Mouse (Mus musculus) activated CD4-positive, CD25-positive, alpha-beta regulatory T cell, adult 4 months (primary cell): ENCODE data around the gene Cxcl10. TPM values are rescaled to one million over a fixed set of nuclear protein-coding genes. Genes with fewer than 3 reads are reported as not detected.

Experiments
- ATAC-seq: one replicate; pipeline ENCODE4 v1.8.0; 2017
- polyA plus RNA-seq, 2 experiments: library from polyadenylated mRNA; unstranded; fragments of 100-300 nt; shearing (Covaris generic); gene quantifications; one replicate each; pipeline ENCODE4 v1.2.1; 2017

Gene Cxcl10
- 10 to 100 TPM; 10.2 to 27.1 TPM for polyA plus RNA-seq

DNA sequence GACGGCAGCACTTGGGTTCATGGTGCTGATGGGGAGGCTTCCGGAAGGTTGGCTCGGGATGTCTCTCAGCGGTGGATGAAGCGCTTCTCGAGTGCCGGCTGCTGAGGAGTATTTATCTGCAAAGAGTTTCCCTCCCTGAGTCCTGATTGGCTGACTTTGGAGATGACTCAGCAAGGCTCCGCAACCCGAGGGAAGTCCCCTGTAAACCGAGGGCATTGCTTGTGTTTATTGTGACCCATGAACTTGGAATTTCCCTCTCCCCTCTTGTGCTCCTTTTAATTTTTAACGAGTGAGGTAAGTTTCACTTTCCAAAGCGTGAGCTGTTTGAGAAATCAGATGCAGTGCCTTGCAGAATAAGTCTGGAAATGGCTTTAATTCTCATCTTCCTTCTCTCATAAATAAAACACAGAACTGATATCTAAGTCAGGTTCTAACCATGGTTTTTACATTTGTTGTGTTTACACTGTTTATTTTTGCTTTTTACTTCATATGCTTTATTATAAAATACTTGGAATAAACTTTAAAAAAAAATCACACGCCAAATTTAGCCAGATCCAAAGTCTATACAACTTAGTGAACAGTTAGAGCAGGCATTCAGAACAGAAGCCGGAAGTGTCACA lies at the start of gene Cxcl10:
TSS of gene Cxcl10 (minus strand) at position 96 of the 620 bp plus-strand sequence.
- peak; percentile 81 for ATAC-seq

DNA sequence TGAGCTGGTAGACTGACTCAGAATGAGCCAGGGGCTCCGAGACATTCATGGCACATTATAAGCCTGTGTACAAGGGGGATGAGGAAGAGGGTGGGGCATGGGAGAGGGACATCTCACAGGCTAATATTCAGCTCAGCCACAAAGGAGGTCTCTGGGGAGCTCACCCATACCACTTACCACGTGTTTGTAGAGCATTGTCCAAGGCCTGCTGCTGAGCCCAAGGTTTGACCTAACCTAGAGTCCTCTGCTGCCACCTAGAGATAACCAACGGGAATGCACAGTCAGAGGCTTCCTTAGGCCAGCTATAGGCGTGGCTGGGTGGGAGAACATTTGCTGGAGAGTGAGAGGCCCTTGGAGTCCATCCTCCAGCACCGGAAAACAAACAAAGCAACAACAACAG lies 49.5 kb upstream of the Cxcl10 start:
- ATAC-seq, result peak; percentile 94

DNA sequence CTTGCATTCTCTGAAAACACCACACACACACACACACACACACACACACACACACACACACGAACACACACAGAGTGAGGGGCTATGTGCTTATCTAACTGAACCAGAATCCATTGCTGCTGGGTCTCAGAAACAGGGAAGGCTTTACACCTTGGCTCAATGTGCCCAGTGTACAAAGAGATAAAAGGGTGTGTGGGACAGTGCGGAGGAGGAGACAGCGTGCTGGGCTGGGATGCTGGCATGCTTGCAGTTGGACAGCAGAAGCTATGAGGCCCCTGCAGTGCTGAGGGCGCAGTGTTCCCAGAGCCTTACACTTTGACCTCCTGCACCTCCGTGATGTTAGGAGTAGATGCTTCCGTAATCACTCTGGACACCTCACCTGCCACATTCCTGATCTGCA lies 47.8 kb upstream of the Cxcl10 start:
- no peak for ATAC-seq

DNA sequence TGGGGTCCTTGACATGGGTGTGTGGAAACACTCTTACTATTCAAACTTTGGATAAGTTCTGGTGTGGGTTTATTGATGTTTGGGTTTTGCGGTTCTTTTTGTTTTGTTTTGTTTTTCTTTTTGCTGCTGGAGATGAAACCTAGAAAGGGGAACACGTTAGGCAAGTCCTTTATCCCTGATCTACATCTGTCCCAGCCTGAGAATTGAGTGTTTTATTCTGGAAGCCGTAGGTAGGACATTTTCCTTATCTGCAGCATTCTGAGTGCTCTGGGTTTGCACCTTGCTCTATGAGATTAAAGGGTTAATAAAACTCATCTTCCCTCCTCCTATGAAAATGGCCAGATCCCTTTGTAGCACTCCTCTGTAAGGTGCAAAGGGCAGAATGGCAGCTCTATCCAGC lies 47.1 kb upstream of the Cxcl10 start:
- ATAC-seq, result no peak

DNA sequence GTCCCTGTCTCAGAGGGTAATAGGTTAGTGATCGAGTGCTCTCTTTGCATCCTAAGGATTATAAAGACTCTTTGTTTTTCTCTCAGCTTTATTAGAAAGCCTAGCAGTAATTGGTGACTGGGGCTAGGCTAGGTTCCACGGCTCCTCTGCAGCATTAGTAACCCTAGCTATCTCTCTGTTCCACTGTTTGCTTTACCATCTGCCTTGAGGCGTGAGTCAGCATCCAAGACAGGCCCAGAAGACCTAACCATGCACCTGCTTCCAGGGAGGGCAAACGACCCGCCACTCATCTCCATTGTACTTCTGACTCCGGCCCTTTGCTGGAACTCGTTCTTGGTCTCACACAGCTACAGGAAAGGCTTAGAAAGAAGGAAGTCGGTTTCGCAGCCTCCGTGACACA lies 45.2 kb upstream of the Cxcl10 start:
- no peak for ATAC-seq

DNA sequence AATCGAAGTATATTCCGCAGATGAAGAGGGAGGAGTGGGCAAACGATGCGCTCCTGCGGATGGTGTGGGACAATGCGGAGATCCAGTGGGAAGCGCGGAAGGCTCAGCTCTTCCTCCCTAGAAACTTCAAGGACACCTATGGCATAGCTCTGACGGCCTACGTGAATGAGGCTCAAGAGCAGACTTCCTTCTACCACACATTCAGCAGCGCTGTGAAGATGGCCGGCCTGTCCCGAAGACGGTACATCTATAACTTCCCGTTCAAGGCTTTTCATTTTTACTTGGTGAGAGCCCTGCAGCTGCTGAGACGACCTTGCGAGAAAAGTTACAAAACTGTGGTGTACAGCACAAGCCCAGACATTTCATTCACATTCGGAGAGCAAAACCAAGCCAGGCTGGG lies 43.9 kb upstream of the Cxcl10 start:
- ATAC-seq, result peak; percentile 65

DNA sequence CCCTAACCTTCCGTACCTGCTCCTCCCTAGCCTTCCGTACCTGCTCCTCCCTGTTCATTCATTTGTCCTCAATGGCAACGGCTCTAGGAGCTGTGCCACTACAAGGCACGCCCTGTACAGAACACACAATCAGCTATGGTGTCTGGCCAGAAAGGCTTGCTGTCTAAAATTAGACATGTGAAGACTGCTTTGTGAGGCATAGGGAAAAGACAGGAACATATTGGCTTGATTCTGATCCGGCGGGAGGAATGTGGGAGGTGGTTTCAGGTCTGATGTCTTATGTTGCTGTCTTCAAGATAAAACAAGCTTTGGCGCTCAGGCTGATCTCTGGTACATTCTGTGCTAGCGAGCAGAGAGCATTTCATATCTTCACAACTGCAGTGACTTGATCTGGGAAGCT lies 41.9 kb upstream of the Cxcl10 start:
- ATAC-seq, result no peak

DNA sequence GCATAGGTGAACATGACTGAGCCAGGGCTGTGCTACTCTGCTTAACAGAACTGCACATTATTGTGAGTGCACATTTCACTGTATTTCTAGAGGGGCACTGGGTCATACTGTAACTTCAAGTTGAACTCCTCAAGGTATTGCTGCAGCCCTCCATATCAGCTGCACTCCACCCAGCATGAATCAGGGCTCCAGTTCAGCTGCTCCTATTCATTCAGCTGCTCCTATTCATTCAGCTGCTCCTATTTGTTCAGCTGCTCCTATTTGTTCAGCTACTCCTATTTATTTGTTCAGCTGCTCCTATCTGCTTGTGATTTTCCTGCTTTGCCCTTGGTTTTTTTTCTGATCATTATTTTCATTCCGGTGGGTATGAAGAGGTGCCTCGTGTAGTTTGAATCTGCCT lies 41.3 kb upstream of the Cxcl10 start:
- no peak for ATAC-seq

DNA sequence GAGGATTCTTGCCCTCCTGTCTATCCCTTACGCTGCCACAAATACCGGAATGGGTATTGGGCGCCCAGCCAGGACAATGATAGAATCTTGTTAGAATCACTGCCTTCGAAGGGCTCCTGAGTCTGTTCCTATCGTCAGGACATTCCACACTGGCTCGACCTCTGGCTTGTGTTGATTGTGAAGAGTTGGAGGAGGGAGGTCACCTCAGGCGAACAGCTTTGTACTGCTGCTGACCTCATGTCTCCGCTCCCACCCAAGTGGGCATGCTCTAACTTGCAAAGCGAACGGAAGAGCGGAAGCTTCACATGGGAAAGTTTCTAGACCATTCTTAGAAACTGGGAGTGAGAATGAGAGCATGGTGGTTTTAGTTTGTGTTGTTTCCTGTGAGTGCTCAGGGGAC lies 38.7 kb upstream of the Cxcl10 start:
- ATAC-seq, result no peak

DNA sequence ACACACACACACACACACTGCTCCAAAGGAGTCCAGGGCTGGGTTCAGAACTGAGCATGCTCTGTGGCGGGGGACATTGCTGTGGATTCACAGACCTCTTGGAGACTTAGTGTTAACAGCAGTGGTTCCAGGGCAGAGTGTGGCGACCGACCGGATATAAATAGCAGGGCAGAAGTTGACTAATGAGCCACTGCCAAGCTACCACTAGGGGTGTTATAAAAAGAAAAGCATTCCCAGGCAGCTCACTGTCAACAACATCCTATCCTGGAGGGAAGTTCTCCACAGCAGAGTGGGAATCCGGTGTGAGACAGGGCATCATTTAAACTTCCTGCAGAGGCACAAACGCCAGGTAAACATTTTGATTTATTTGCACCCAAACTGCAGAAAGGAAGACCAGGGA lies 38.0 kb upstream of the Cxcl10 start:
- ATAC-seq, result no peak

DNA sequence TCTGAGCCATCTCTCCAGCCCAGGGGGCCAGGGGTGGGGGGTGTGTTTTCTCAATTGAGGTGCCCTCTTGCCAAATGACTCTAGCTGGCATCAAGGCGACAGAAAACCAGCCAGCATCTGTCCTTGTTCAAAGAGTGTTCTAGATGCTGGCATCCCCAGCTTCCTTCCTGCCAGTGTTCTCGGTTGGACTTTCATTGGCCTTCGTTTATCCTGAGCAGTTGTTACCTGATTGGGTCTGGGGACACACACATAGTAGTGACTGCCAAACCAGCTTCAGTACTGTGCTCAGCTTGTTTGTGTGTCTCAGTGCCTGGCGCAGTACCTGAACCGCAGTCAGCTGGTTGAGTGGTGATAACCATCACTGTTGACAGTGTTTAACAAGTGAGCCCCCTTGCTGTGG lies 37.4 kb upstream of the Cxcl10 start:
- ATAC-seq, result no peak

DNA sequence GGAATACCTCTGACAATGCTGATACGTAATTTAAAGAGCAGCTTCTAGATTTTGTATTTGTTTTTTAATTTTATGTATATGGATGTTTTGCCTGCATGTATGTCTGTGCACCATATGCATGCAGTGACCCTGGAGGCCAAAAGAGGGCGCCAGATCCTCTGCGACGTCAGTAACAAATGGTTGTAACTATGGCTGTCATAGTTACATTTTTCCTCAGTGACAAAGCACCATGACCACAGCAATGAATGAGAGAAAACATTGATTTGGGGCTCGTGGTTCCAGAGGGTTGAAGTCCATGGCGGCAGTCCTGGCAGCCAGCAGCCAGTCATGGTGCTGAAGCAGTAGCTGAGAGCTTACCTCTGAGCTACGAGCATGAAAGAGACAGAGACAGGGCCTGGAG lies 36.2 kb upstream of the Cxcl10 start:
- ATAC-seq, result no peak

DNA sequence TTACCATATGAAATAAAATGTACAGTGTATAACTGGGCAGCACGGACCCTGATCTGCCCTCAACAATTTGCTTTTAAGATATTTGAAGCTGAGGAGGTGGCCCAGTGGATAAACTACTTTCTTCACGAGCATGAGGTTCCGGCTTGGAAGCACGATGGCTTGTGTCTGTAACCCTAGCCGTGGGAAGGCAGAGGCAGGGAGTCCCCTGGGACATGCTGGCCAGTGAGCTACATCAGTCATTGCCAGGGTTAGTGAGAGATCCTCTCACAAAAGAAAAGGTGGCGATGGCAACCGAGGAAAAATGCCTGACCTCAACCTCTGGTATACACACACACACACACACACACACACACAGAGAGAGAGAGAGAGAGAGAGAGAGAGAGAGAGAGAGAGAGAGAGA lies 35.1 kb upstream of the Cxcl10 start:
- ATAC-seq, result no peak

DNA sequence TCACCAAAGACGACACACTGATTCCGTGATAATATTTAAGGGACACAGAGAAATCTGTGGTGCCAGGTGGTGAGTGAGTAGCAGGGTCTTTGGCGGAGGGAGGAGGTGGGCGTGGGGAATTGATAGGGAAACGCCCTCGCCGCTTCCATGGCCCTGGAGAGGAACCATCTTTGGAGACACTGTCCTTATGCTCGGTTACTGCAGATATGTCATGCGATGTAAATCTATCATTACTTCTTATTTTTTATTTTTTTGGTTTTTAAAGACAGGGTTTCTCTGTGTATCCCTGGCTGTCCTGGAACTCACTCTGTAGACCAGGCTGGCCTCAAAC lies 33.6 kb upstream of the Cxcl10 start:
- no peak for ATAC-seq

DNA sequence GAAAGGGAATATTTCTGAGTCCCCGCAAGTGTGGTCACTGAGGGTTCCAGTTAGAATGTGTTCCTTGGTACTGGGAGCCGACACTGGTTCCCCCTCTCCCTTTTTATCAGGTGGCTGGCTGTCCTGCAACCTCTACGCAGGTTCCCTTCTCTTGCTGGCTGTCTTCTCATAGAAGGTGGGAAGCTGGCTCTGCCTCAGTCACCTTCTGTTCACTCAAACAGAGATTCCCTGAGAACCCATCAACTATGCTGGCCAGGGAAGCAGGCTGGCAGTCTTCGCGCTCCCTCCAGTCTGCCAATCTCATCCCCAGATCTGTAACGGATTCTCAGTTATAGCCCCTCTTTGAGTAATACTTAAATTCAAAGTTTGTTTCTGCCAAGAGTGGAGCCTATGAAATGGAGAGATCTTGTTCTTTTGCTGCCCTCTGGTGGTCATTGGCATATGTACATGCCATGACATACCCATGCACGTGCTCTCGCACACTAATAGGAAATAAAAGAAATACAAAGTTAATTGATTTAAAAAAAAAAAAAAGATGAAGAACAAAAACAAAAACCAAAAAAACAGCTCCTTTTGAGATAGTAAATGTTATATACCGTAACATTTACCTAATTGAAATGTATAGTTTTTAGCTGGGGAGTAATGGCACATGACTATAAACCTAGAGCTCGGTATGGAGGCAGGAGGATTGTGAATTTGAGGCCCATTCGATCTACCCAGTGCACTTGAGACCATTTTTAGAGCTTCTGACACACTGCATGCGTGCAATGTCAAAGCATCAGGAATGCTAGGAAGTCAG lies 33.1 kb upstream of the Cxcl10 start:
- peak; percentile 89 for ATAC-seq

DNA sequence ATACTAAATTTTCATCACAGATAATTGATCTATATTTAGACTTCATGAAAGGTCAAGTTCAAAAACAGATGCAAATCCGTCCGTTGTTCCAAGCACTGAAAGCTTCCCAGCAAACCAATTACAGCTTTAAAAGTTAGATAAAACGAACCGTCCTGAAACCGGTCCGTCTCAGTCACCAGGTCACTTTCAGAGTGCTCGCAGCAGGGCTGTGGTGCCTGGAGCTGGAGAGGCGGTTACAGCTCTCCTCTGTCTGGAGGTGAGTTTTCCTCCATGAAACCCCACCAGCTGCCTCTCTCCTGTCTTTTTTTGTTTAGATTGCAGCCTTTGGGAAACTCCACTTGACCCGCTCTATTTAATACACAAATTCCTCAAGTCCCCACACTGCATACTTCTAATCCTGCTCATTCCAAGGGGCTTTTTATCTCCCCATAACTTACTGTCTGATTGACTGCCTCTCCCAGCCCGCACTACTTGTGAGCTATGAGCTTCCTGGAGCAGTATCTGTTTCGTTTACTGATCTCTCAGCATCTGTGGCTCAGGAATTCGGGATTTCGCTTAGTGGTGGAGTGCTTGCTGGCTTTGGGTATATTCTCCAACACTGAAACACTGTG lies 28.2 kb upstream of the Cxcl10 start:
- ATAC-seq, result no peak

DNA sequence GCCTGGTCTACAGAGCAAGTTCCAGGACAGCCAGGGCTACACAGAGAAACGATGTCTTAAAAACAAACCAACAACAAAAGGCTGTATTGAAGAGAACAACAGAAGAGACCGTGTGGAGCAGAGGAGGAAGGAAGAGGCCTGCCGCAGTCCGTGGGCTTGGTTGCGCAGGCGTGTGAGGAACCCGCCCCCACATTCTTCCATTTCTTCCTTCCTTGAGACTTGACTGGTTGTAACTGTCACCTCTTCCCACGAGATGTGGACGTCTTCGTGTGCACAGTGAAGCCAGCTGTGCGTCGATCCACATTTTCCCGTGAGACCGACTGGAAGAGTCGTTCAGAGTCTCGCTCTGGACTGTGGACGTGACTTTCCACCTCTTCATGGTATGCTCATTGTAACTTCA lies 26.7 kb upstream of the Cxcl10 start:
- peak; percentile 76 for ATAC-seq

DNA sequence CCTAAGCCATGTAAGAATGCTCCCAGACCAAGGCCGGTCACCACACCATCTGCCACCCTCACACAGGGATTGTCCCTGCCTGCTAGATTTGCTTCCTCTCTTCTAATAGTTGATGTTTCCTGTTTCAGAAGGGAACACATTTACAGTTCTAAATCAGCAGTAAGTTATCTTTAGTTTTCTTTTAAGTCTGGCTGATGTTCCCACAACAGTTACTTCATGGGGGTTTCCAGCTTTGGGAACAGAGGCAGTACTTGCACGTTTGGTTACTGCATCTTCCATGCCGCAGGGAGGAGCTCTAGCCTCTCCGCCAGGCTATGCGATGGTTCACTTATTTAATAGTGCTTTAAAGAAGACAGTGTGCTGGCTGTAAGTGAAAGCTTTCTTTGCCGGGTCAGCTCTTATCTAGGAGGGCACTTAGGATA lies 26.0 kb upstream of the Cxcl10 start:
- ATAC-seq, result peak; percentile 66

DNA sequence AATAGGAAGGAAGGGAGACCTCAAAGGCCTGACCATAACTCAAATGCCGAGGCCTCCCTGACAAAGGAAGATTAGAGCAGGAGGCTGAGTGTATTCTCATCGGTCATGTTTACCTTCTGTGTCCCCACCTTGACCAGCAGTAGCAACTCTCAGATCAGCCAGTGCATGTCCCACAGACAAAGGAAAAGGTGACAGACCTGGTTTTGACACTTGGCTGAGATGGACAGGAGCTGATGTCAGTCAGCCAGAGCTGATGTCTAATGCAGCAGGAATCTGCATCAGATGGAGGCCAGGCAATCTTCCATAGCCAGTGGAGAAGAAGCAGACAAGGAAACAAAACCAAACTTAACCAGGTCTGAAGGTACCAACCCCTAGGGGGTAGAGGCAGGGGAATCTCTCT lies 23.9 kb upstream of the Cxcl10 start:
- ATAC-seq, result no peak

DNA sequence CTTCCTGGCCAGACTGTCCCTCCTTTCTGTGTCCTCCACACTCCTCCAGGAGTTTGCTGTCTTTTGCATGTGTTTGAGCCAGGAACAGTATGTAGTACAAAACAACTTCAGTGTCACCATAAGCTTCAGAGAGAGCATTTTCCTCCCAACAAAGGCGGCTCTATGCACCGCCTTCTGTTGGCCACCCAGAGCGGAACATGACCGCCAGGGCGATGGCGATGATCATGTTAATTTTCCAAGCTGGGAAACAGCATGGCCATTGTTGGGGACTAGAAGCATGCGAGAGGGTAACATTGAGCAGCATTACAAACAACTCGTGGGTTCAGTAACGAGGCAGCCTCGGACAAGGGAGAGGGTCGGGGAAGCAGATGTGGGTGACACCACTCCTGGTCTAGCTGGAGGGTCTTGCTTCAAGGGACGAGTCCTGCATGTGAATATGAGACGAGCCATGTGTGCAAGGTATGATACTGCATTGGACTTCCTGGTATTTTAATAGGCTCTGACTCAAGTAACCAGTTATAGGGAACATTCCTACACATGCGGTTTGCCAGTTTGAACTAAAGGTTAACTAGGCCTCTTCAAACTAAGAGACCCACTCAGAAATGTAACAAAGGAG lies 22.8 kb upstream of the Cxcl10 start:
- no peak for ATAC-seq

DNA sequence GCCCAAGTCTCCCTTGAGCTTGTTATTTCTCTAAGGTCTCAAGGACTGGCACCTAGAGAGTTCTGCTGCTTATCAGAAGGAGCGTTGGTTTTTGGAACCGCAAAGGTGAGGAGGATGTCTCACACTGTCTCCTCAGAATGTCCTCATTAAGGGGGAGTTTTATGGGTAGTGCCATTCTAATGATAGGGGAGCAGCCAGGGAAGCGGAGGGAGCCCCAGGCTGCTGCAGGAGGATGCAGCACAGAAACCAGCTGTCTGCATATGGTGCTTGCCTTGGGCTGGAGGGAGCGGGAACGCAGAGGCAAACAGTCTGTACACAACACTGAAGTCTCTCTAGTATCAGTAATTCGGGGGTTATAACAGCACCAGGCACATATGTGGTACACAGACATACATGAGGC lies 22.2 kb upstream of the Cxcl10 start:
- ATAC-seq, result no peak

DNA sequence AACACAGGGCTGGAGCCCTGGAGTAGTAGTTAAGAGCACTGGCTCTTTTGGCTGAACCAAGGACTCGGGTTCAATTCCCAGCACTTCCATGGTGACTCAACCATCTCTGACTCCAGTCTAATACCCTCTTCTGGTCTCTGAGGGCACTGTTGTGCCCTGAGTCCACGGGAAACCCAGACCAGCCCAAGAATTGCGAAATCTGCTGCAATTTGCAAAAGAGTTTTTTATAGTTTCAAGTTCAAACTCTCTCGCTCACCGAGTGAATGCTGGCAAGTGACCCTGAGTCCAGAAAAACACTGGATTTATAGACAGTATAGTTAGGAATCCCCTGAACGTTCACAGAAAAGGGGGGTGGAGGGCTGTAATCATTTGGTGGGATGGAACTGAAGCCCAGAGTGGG lies 21.7 kb upstream of the Cxcl10 start:
- no peak for ATAC-seq

DNA sequence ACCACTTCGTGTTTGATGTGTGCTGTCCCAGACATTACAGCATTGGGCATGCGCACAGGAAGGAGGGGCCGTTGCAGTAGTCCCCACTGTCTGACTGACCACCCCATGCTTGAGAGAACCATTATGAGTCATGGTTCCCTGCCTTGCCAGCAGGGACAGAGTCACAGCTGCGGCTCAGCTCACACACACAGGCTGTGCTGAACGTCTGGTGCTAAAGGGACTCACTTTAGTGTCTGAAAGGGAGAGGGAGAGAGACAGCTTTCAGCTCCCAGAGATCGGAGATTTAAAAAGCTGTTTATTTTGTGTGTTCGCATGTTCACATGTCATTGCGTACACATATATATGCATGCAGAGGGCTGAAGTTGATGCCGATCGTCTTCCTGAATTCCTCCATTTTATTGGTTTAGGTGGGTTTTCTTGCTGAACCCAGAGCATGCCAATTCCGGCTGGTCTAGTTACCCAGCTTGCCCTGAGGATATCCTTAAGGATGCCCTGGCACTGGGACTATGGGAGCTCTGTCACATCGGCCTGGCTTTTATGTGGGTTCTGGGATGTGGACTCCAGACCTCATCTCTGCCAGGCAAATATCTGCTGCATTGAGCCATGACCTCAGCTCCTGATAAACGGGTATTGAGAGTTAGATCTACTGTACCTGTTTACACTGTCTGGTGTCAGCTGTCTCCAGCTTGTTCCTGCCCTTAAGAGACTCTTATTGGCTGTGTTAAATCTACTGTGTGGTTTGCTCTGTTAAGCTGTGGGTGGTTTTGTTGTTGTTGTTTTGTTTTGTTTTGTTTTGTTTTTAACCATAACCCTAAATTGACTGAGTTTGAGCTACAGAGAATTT lies 20.7 kb upstream of the Cxcl10 start:
- ATAC-seq, result no peak
